Comparison of ENCODE assay signal across 8 mouse cellular contexts in the genomic region with DNA sequence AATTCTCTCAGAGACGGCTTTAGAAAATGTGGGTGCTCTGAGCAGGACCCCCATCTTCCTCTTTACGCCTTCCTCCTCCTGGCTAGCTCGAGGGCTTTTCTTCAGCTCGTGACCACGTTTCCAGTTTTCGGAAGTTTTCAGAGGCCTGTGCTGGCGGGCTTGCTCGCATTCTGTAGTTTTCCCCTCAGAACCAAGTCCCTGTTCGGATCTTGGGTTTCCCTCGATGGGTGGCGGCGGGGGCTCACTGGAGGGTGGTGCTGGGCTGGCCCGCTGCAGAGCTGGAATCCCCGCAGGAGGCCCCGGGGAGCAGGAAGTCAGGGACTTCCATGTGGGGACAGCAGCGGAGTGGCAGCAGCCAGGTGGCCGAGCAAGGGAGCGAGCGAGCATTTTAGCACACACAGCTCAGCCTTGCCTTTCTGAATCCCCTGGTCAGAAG.
DNase-seq lines count a peak whose midpoint lies in the region; ATAC-seq lines count a peak whose summit lies in the region.

No protein-coding gene starts in this region.

- H3K4me1 ChIP-seq in heart, embryonic 12.5 days (replicated peaks): peaks cover 77% of the 10 kb centered on the region
- H3K4me1 ChIP-seq in limb, embryonic 11.5 days (ENCODE audit: control insufficient read depth, insufficient read depth, low read length): peaks cover 25% of the 10 kb centered on the region
- H3K4me1 ChIP-seq in midbrain, embryonic 15.5 days: peaks cover 36% of the 10 kb centered on the region

- peak; percentile 58 for ATAC-seq in heart, embryonic 12.5 days (ENCODE audit: insufficient number of reproducible peaks, low FRiP score)
- ATAC-seq in limb, embryonic 11.5 days (ENCODE audit: insufficient number of reproducible peaks, low FRiP score, low TSS enrichment, low read depth): peak; percentile 31
- ATAC-seq in midbrain, embryonic 15.5 days (replicated peaks): peak; percentile 49

- H3K4me3 ChIP-seq in heart, embryonic 12.5 days: peak overlapping the region; percentile 66
- peak overlapping the region; percentile 43; the same call in 1 of the 2 replicates for H3K4me3 ChIP-seq in limb, embryonic 11.5 days (ENCODE audit: low read depth, low read length)
- H3K4me3 ChIP-seq in midbrain, embryonic 15.5 days: peak overlapping the region; percentile 66

- H3K9ac ChIP-seq in heart, embryonic 12.5 days: peak overlapping the region; percentile 79
- H3K9ac ChIP-seq in limb, embryonic 11.5 days (ENCODE audit: low read length): peak overlapping the region; percentile 59
- peak overlapping the region; percentile 74; the same call in 1 of the 2 replicates for H3K9ac ChIP-seq in midbrain, embryonic 15.5 days

- H3K36me3 ChIP-seq in heart, embryonic 12.5 days: no peaks in the 10 kb centered on the region
- no peaks in the 10 kb centered on the region for H3K36me3 ChIP-seq in limb, embryonic 11.5 days (ENCODE audit: control insufficient read depth, insufficient read depth, low read length)
- no peaks in the 10 kb centered on the region for H3K36me3 ChIP-seq in midbrain, embryonic 15.5 days (replicated peaks)

- 6% methylated on average over 19 of the region's 19 CpGs for WGBS in heart, embryonic 12.5 days
- WGBS in limb, embryonic 11.5 days: 6% methylated on average over 19 of the region's 19 CpGs
- 5% methylated on average over 19 of the region's 19 CpGs for WGBS in midbrain, embryonic 15.5 days

- H3K9me3 ChIP-seq in heart, embryonic 12.5 days (replicated peaks): no peaks in the 10 kb centered on the region
- H3K9me3 ChIP-seq in limb, embryonic 11.5 days (ENCODE audit: control insufficient read depth, low read length): no peaks in the 10 kb centered on the region
- no peaks in the 10 kb centered on the region for H3K9me3 ChIP-seq in midbrain, embryonic 15.5 days

- H3K27me3 ChIP-seq in heart, embryonic 12.5 days (replicated peaks): no peaks in the 10 kb centered on the region
- H3K27me3 ChIP-seq in limb, embryonic 11.5 days (ENCODE audit: control insufficient read depth, insufficient read depth, low read length): no peaks in the 10 kb centered on the region
- peaks cover 6% of the 10 kb centered on the region for H3K27me3 ChIP-seq in midbrain, embryonic 15.5 days (replicated peaks)

- peak overlapping the region; percentile 77 for H3K27ac ChIP-seq in heart, embryonic 12.5 days (ENCODE audit: poor library complexity, severe bottlenecking)
- peak overlapping the region; percentile 57 for H3K27ac ChIP-seq in limb, embryonic 11.5 days (replicated peaks; ENCODE audit: low read depth, low read length)
- H3K27ac ChIP-seq in midbrain, embryonic 15.5 days: no peak overlapping the region

- peak overlapping the region; percentile 99 for H3K4me2 ChIP-seq in heart, embryonic 12.5 days
- peak overlapping the region; percentile 93 for H3K4me2 ChIP-seq in limb, embryonic 11.5 days (ENCODE audit: low read depth, severe bottlenecking)
- peak overlapping the region; percentile 96 for H3K4me2 ChIP-seq in midbrain, embryonic 15.5 days

- intact Hi-C loops in heart, postnatal 25 days (cut with DNase I): no loop called here

- DNase-seq in heart, postnatal 25 days (ENCODE audit: low spot score): no peak
- peak; percentile 41 for DNase-seq in T-cell, adult 2 months (ENCODE audit: low spot score)
- peak; percentile 36 for DNase-seq in gastrocnemius, postnatal 25 days
- DNase-seq in limb, embryonic 11.5 days (ENCODE audit: low spot score): peak; percentile 66
- no peak for DNase-seq in layer of hippocampus, postnatal 36 days
- no peak for DNase-seq in cerebellum, adult 8-10 months

Comparison
In these comparisons a context has a peak if more than half of its experiments do, and no peak if none do; other contexts are left out.
1. DNase-seq: peak in T-cell, adult 2 months (single experiment), gastrocnemius, postnatal 25 days (single experiment) and limb, embryonic 11.5 days (single experiment); none in heart, postnatal 25 days (single experiment), layer of hippocampus, postnatal 36 days (0 of 2) and cerebellum, adult 8-10 months (single experiment).
2. Peak in every context shown above with its lines, with median percentiles within 50 percentile points of each other: ATAC-seq, H3K4me2 ChIP-seq, H3K4me3 ChIP-seq and H3K9ac ChIP-seq.